Comparison of ENCODE assay signal across 18 mouse cellular contexts in the genomic region with DNA sequence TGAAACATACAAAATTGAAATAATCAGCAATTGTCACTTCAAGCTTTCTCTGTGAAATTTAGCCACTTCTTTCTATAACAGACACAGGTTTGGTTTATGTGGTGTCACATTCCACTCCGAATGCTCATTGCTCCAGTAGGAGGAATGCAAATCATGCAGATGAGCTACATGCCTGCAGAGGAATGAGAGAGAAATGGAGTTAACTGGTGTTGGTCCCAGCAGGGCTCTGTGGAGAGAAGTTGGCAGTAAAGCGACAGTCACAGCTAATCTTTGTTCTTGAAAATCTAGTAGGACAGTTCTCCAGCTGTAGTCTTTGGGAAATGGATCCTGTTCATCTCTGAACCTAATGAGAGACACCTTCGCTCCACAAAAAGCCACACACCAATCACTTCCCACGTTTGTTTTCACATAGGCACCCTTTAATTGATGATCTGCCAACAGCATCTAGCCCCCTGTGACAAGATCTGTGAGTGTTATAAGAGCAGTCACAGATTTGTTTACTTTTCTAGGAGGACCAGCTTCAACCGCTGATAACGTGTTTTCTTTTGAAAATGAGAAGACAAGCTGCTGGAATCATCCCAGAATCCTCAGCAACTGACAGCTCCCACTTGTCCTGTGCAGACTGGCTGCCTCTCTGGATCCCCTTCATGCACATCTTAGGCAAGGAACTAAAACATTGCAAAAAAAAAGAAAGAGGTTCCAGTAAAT.
DNase-seq lines count a peak whose midpoint lies in the region; ATAC-seq and TF ChIP-seq lines count a peak whose summit lies in the region.
"Had no signal": no experiment of that assay in that cellular context is flagged by ENCODE, and none has a peak within 500 bp of the region (broad histone marks: within the 10 kb centered on the region; RNA-seq: fewer than 3 reads in every experiment).

No protein-coding gene starts in this region.

- H3K9me3 ChIP-seq in heart, embryonic 13.5 days = no peaks in the 10 kb centered on the region
- no peaks in the 10 kb centered on the region for H3K9me3 ChIP-seq in lung, embryonic 15.5 days
- H3K9me3 ChIP-seq in intestine, embryonic 16.5 days (ENCODE audit: control insufficient read depth, low read length) = no peaks in the 10 kb centered on the region
- H3K9me3 ChIP-seq: embryonic facial prominence, embryonic 13.5 days; hindbrain, embryonic 15.5 days; limb, embryonic 12.5 days; neural tube, embryonic 15.5 days had no signal

- intact Hi-C loops in heart, postnatal 10 days (cut with DNase I) = no loop called here

- no peak for TF ChIP-seq CTCF in lung, adult 2 months (IDR thresholded peaks at IDR 0.05; ENCODE audit: insufficient read depth, low read length)

- 11% methylated on average over 6 of the region's 6 CpGs for WGBS in heart, embryonic 13.5 days
- 6% methylated on average over 6 of the region's 6 CpGs for WGBS in lung, embryonic 15.5 days
- 13% methylated on average over 6 of the region's 6 CpGs for WGBS in lung, adult 2 months
- 21% methylated on average over 6 of the region's 6 CpGs for WGBS in intestine, embryonic 16.5 days

- no peak for ATAC-seq in heart, embryonic 13.5 days (ENCODE audit: extremely low read depth, insufficient number of reproducible peaks, low FRiP score, low TSS enrichment)
- peak; percentile 94 for ATAC-seq in lung, embryonic 15.5 days (ENCODE audit: borderline replicate concordance, extremely low read depth, low FRiP score, low TSS enrichment)
- no peak for ATAC-seq in intestine, embryonic 16.5 days

- H3K4me3 ChIP-seq in heart, embryonic 13.5 days = no peak overlapping the region
- no peak overlapping the region for H3K4me3 ChIP-seq in lung, embryonic 15.5 days
- H3K4me3 ChIP-seq in lung, adult 2 months (replicated peaks; ENCODE audit: extremely low read depth, low read depth, low read length) = no peak overlapping the region
- H3K4me3 ChIP-seq in intestine, embryonic 16.5 days (ENCODE audit: low read length) = no peak overlapping the region
- H3K4me3 ChIP-seq: embryonic facial prominence, embryonic 13.5 days; hindbrain, embryonic 15.5 days; left cerebral cortex, adult 2 months; limb, embryonic 12.5 days; neural tube, embryonic 15.5 days had no signal

- peak overlapping the region; percentile 21; the same call in 1 of the 2 replicates for H3K4me2 ChIP-seq in heart, embryonic 13.5 days
- peak overlapping the region; percentile 12; the same call in 1 of the 2 replicates for H3K4me2 ChIP-seq in lung, embryonic 15.5 days
- no peak overlapping the region for H3K4me2 ChIP-seq in intestine, embryonic 16.5 days (ENCODE audit: low read depth, low read length)
- H3K4me2 ChIP-seq: embryonic facial prominence, embryonic 13.5 days; hindbrain, embryonic 15.5 days; limb, embryonic 12.5 days; neural tube, embryonic 15.5 days had no signal

- no peaks in the 10 kb centered on the region for H3K27me3 ChIP-seq in heart, embryonic 13.5 days (replicated peaks)
- H3K27me3 ChIP-seq in lung, embryonic 15.5 days = no peaks in the 10 kb centered on the region
- no peaks in the 10 kb centered on the region for H3K27me3 ChIP-seq in intestine, embryonic 16.5 days (replicated peaks; ENCODE audit: control insufficient read depth, insufficient read depth, low read length)
- H3K27me3 ChIP-seq: embryonic facial prominence, embryonic 13.5 days; hindbrain, embryonic 15.5 days; limb, embryonic 12.5 days; neural tube, embryonic 15.5 days had no signal

- DNase-seq in embryo, embryonic 10 days (ENCODE audit: low spot score) = peak; percentile 15
- no peak for DNase-seq in embryo, embryonic 11 days
- DNase-seq in heart, postnatal 10 days = no peak
- DNase-seq in lung, adult 2 months = no peak
- DNase-seq in adrenal gland, postnatal 4 days (ENCODE audit: low spot score in 2 of 2) = no peak
- DNase-seq: adrenal gland, postnatal 25 days; gastrocnemius, postnatal 25 days; kidney, adult 9 months; thymus, adult 2 months had no signal

- H3K9ac ChIP-seq in heart, embryonic 13.5 days = no peak overlapping the region
- no peak overlapping the region for H3K9ac ChIP-seq in lung, embryonic 15.5 days
- H3K9ac ChIP-seq in intestine, embryonic 16.5 days (ENCODE audit: low read depth, low read length) = no peak overlapping the region
- H3K9ac ChIP-seq: embryonic facial prominence, embryonic 13.5 days; hindbrain, embryonic 15.5 days; limb, embryonic 12.5 days; liver, embryonic 14.5 days; neural tube, embryonic 15.5 days had no signal

- H3K27ac ChIP-seq in heart, embryonic 13.5 days (replicated peaks) = no peak overlapping the region
- H3K27ac ChIP-seq in lung, embryonic 15.5 days = no peak overlapping the region
- no peak overlapping the region for H3K27ac ChIP-seq in intestine, embryonic 16.5 days (ENCODE audit: low read length)
- H3K27ac ChIP-seq: embryonic facial prominence, embryonic 13.5 days; hindbrain, embryonic 15.5 days; left cerebral cortex, adult 2 months; limb, embryonic 12.5 days; liver, embryonic 14.5 days; neural tube, embryonic 15.5 days had no signal

- no peaks in the 10 kb centered on the region for H3K36me3 ChIP-seq in heart, embryonic 13.5 days
- H3K36me3 ChIP-seq in lung, embryonic 15.5 days = no peaks in the 10 kb centered on the region
- H3K36me3 ChIP-seq in intestine, embryonic 16.5 days (ENCODE audit: control insufficient read depth, insufficient read depth, low read length) = no peaks in the 10 kb centered on the region
- H3K36me3 ChIP-seq: embryonic facial prominence, embryonic 13.5 days; hindbrain, embryonic 15.5 days; limb, embryonic 12.5 days; neural tube, embryonic 15.5 days had no signal

- TF ChIP-seq POLR2A in lung, adult 2 months (IDR thresholded peaks at IDR 0.05; ENCODE audit: borderline replicate concordance, extremely low read depth, low read depth, low read length) = no peak

- peaks cover 5% of the 10 kb centered on the region for H3K4me1 ChIP-seq in heart, embryonic 13.5 days
- 0 out of 2 replicates have a peak, but pooled peaks cover 5% of the 10 kb centered on the region for H3K4me1 ChIP-seq in lung, embryonic 15.5 days
- H3K4me1 ChIP-seq in lung, adult 2 months (ENCODE audit: control insufficient read depth, insufficient read depth, low read length) = no peaks in the 10 kb centered on the region
- no peaks in the 10 kb centered on the region for H3K4me1 ChIP-seq in intestine, embryonic 16.5 days (ENCODE audit: control insufficient read depth, insufficient read depth, low read length)
- H3K4me1 ChIP-seq: embryonic facial prominence, embryonic 13.5 days; hindbrain, embryonic 15.5 days; limb, embryonic 12.5 days; neural tube, embryonic 15.5 days had no signal
